Mouse (Mus musculus): Measurements from ENCODE around the gene Gm15448. TPM values are rescaled to one million over a fixed set of nuclear protein-coding genes. Genes with fewer than 3 reads are reported as not detected.

Gm15448 gene
- not detected in 2 replicates for polyA plus RNA-seq (2012; rRNA removed)

DNA sequence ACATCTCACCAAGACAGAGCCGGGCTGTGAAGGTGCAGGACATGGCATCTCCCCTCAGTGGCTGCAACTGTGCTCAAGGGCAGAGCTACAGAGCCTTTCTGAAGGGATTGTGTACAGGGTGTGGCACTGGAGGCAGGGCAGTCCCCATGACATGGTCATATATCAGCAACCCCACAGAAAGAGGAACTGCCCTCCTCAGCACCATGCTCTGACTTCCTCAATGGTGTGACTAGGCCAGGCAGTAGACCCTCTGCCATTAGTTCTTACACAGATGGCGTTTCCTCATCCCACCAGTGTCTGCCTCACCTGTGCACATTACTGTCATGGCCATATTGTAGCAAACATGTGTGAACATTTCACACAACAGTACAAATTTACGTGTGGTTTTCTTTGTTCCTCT, at the start of gene Gm15448:
Gene Gm15448 (minus strand): TSS at position 89 of the 400 bp plus-strand sequence.

DNA sequence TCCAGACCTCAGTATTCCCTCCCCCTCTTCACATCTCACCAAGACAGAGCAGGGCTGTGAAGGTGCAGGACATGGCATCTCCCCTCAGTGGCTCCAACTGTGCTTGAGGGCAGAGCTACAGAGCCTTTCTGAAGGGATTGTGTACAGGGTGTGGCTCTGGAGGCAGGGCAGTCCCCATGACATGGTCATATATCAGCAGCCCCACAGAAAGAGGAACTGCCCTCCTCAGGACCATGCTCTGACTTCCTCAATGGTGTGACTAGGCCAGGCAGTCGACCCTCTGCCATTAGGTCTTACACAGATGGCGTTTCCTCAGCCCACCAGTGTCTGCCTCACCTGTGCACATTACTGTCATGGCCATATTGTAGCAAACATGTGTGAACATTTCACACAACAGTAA, 19.5 kb upstream of the Gm15448 start, which contains the start of gene Pira2:
Gene Pira2 (minus strand): TSS at position 101 of the 400 bp plus-strand sequence.

Other genes with a start within 250 kb of the Gm15448 start
- gene Oscar, start 209.5 kb downstream of the Gm15448 start, polyA plus RNA-seq (2012; rRNA removed) = 1.6 and 2.2 TPM in 2 replicates
- 221 and 222 TPM in 2 replicates for gene Ndufa3, start 208.3 kb downstream of the Gm15448 start, polyA plus RNA-seq (2012; rRNA removed)
- gene Tfpt, start 195.8 kb downstream of the Gm15448 start, polyA plus RNA-seq (2012; rRNA removed) = 34.6 and 38.4 TPM in 2 replicates
- gene Prpf31, start 195.7 kb downstream of the Gm15448 start, polyA plus RNA-seq (2012; rRNA removed) = 72.9 and 84.7 TPM in 2 replicates
- 79.6 and 81.0 TPM in 2 replicates for gene Cnot3, start 180.4 kb downstream of the Gm15448 start, polyA plus RNA-seq (2012; rRNA removed)
- gene Leng1, start 159.8 kb downstream of the Gm15448 start, polyA plus RNA-seq (2012; rRNA removed) = 10.1 and 10.7 TPM in 2 replicates
- gene Tmc4, start 148.1 kb downstream of the Gm15448 start, polyA plus RNA-seq (2012; rRNA removed) = 12.5 and 16.2 TPM in 2 replicates
- gene Tsen34, start 132.8 kb downstream of the Gm15448 start, polyA plus RNA-seq (2012; rRNA removed) = 162 and 166 TPM in 2 replicates
- gene Mboat7, start 132.2 kb downstream of the Gm15448 start, polyA plus RNA-seq (2012; rRNA removed) = 72.0 and 78.4 TPM in 2 replicates
- gene Rps9, start 121.7 kb downstream of the Gm15448 start, polyA plus RNA-seq (2012; rRNA removed) = 2,416 and 2,732 TPM in 2 replicates
- gene Pirb, start 105.3 kb downstream of the Gm15448 start, polyA plus RNA-seq (2012; rRNA removed) = 0.40 and 0.48 TPM in 2 replicates
- gene Pira2, start 19.4 kb upstream of the Gm15448 start, polyA plus RNA-seq (2012; rRNA removed) = 0.02 and 0.11 TPM in 2 replicates
- gene Gm14548, start 72.4 kb upstream of the Gm15448 start, polyA plus RNA-seq (2012; rRNA removed) = 0.02 TPM in 1 of 2 replicates, not detected in the other
- gene Lilra6, start 89.8 kb upstream of the Gm15448 start, polyA plus RNA-seq (2012; rRNA removed) = 0.01 and 0.08 TPM in 2 replicates
- 2.7 and 4.0 TPM in 2 replicates for gene Lair1, start 237.5 kb upstream of the Gm15448 start, polyA plus RNA-seq (2012; rRNA removed)

All from central nervous system, embryonic 14 days (tissue).